In the genomic region with DNA sequence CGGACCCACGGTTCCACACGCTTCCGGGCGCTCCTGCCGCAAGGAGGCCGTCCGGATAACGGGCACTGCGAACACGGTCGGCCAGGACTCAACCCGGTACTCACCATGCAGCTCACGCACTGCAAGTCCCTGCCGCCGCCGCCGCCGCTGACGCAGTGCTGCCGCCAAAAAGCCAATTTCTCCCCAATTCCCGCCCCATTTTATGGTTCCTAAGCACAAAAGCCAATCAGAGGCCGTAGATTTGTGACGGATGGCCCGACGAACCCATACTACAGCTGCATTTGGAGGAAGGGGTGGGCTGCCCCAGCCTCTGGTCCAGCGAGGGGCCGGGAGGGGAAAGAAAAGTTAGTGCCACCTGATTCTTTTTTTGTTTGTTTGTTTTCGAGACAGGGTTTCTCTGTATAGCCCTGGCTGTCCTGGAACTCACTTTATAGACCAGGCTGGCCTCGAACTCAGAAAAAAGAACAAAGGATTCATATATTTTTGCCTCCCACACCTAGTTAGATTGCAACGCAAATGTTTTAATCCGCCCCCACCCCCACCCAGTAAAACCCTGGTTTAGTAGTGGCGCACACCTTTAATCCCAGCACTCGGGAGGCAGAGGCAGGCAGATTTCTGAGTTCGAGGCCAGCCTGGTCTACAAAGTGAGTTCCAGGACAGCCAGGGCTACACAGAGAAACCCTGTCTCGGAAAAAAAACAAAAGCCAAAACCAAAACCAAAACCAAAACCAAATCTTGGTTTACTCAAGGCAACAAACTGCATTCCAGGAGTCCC, we compare ENCODE assay signal across 8 mouse cellular contexts.
DNase-seq lines count a peak whose midpoint lies in the region; ATAC-seq and TF ChIP-seq lines count a peak whose summit lies in the region.

No protein-coding gene starts in this region.

- DNase-seq in 3134 (ENCODE audit: extremely low read depth, insufficient read length, low spot score): peak; percentile 92
- peak; percentile 91 for DNase-seq in adrenal gland, postnatal 36 days
- DNase-seq in heart, adult 18-20 months: peak; percentile 94 to 97
- peak; percentile 94 for DNase-seq in kidney, adult 2 months
- peak; percentile 90 for DNase-seq in spleen, adult 2 months (ENCODE audit: low read depth in 1 of 2, low spot score in 2 of 2)

- 12% methylated on average over 36 of the region's 36 CpGs for WGBS in embryonic facial prominence, embryonic 13.5 days
- WGBS in kidney, adult 2 months: 11% methylated on average over 36 of the region's 36 CpGs
- 12% methylated on average over 36 of the region's 36 CpGs for WGBS in limb, embryonic 12.5 days
- WGBS in midbrain, embryonic 15.5 days: 13% methylated on average over 36 of the region's 36 CpGs
- under 1% methylated on average over 36 of the region's 36 CpGs for WGBS in spleen, adult 2 months

- peaks cover 9% of the 10 kb centered on the region for H3K4me1 ChIP-seq in embryonic facial prominence, embryonic 13.5 days
- H3K4me1 ChIP-seq in kidney, adult 2 months (ENCODE audit: control insufficient read depth, insufficient read depth, low read length): peaks cover 3% of the 10 kb centered on the region; the same call in 1 of the 2 replicates
- H3K4me1 ChIP-seq in limb, embryonic 12.5 days (replicated peaks): peaks cover 22% of the 10 kb centered on the region
- H3K4me1 ChIP-seq in midbrain, embryonic 15.5 days: 0 out of 2 replicates have a peak, but pooled peaks cover 4% of the 10 kb centered on the region
- H3K4me1 ChIP-seq in spleen, adult 2 months (ENCODE audit: control insufficient read depth, insufficient read depth, insufficient read length): peaks cover 29% of the 10 kb centered on the region

- H3K27ac ChIP-seq in embryonic facial prominence, embryonic 13.5 days: no peak overlapping the region
- H3K27ac ChIP-seq in kidney, adult 2 months (ENCODE audit: insufficient read depth, low read depth, low read length): peak overlapping the region; percentile 96
- H3K27ac ChIP-seq in limb, embryonic 12.5 days: peak overlapping the region; percentile 53; the same call in 1 of the 2 replicates
- H3K27ac ChIP-seq in midbrain, embryonic 15.5 days: no peak overlapping the region
- H3K27ac ChIP-seq in spleen, adult 2 months (ENCODE audit: insufficient read depth, low read length): peak overlapping the region; percentile 87

- H3K4me2 ChIP-seq in embryonic facial prominence, embryonic 13.5 days: peak overlapping the region; percentile 64
- H3K4me2 ChIP-seq in limb, embryonic 12.5 days: peak overlapping the region; percentile 63
- peak overlapping the region; percentile 86 for H3K4me2 ChIP-seq in midbrain, embryonic 15.5 days

- peak overlapping the region; percentile 63 for H3K4me3 ChIP-seq in embryonic facial prominence, embryonic 13.5 days
- peak overlapping the region; percentile 94 for H3K4me3 ChIP-seq in kidney, adult 2 months (ENCODE audit: insufficient read depth, low read depth, low read length)
- H3K4me3 ChIP-seq in limb, embryonic 12.5 days (replicated peaks): peak overlapping the region; percentile 63
- H3K4me3 ChIP-seq in midbrain, embryonic 15.5 days: peak overlapping the region; percentile 52
- H3K4me3 ChIP-seq in spleen, adult 2 months (ENCODE audit: extremely low read depth, insufficient read depth, insufficient read length): peak overlapping the region; percentile 99

- H3K9me3 ChIP-seq in embryonic facial prominence, embryonic 13.5 days: no peaks in the 10 kb centered on the region
- no peaks in the 10 kb centered on the region for H3K9me3 ChIP-seq in limb, embryonic 12.5 days
- no peaks in the 10 kb centered on the region for H3K9me3 ChIP-seq in midbrain, embryonic 15.5 days

- H3K27me3 ChIP-seq in embryonic facial prominence, embryonic 13.5 days: no peaks in the 10 kb centered on the region
- no peaks in the 10 kb centered on the region for H3K27me3 ChIP-seq in kidney, adult 2 months (replicated peaks; ENCODE audit: control insufficient read depth, insufficient read depth, low read length)
- no peaks in the 10 kb centered on the region for H3K27me3 ChIP-seq in limb, embryonic 12.5 days
- H3K27me3 ChIP-seq in midbrain, embryonic 15.5 days (replicated peaks): no peaks in the 10 kb centered on the region
- H3K27me3 ChIP-seq in spleen, adult 2 months (ENCODE audit: control insufficient read depth, insufficient read depth, low read length): no peaks in the 10 kb centered on the region

- no peak for TF ChIP-seq POLR2A in kidney, adult 2 months (IDR thresholded peaks at IDR 0.05; ENCODE audit: low read depth, low read length)
- peak; percentile 51 for TF ChIP-seq POLR2A in spleen, adult 2 months (IDR thresholded peaks at IDR 0.05; ENCODE audit: low read depth, low read length)

- peak overlapping the region; percentile 78 for H3K9ac ChIP-seq in embryonic facial prominence, embryonic 13.5 days
- H3K9ac ChIP-seq in limb, embryonic 12.5 days (replicated peaks): peak overlapping the region; percentile 71
- peak overlapping the region; percentile 47 for H3K9ac ChIP-seq in midbrain, embryonic 15.5 days

- peaks cover 26% of the 10 kb centered on the region for H3K36me3 ChIP-seq in embryonic facial prominence, embryonic 13.5 days
- no peaks in the 10 kb centered on the region for H3K36me3 ChIP-seq in kidney, adult 2 months (ENCODE audit: control insufficient read depth, insufficient read depth, low read length)
- peaks cover 28% of the 10 kb centered on the region; the same call in 1 of the 2 replicates for H3K36me3 ChIP-seq in limb, embryonic 12.5 days
- H3K36me3 ChIP-seq in midbrain, embryonic 15.5 days (replicated peaks): no peaks in the 10 kb centered on the region
- peaks cover 25% of the 10 kb centered on the region for H3K36me3 ChIP-seq in spleen, adult 2 months (ENCODE audit: control insufficient read depth, insufficient read depth, low read length)

- peak; percentile 85 for ATAC-seq in embryonic facial prominence, embryonic 13.5 days (ENCODE audit: insufficient number of reproducible peaks, insufficient read depth, low FRiP score, low TSS enrichment, low read depth)
- peak; percentile 89 for ATAC-seq in limb, embryonic 12.5 days (ENCODE audit: insufficient number of reproducible peaks, insufficient read depth, low FRiP score, low TSS enrichment, low read depth)
- peak; percentile 98 for ATAC-seq in midbrain, embryonic 15.5 days (replicated peaks)

- no peak for TF ChIP-seq CTCF in kidney, adult 2 months (conservative IDR thresholded peaks at IDR 0.05; ENCODE audit: insufficient read depth, insufficient read length, low read depth, low read length)
- no peak for TF ChIP-seq CTCF in spleen, adult 2 months (IDR thresholded peaks at IDR 0.05; ENCODE audit: extremely low read depth, insufficient read depth, insufficient read length, insufficient replicate concordance)

Comparison
In these comparisons a context has a peak if more than half of its experiments do, and no peak if none do; other contexts are left out.
1. H3K27ac ChIP-seq: peak in kidney, adult 2 months (single experiment), limb, embryonic 12.5 days (single experiment) and spleen, adult 2 months (single experiment); none in embryonic facial prominence, embryonic 13.5 days (single experiment) and midbrain, embryonic 15.5 days (single experiment).
2. Peak in every context shown above with its lines, with median percentiles within 50 percentile points of each other: DNase-seq, ATAC-seq, H3K4me2 ChIP-seq, H3K4me3 ChIP-seq and H3K9ac ChIP-seq.